Mouse (Mus musculus) brain, embryonic 14.5 days (tissue): Measurements from ENCODE around the gene Dnmt3b.

ENCODE experiments used
- CTCF ChIP-seq: fragments of 200-500 bp; IDR thresholded peaks from 2 replicates; pipeline ENCODE4 v1.5.1; 2012; ENCODE audit warnings: inconsistent platforms, mild to moderate bottlenecking, moderate library complexity, borderline replicate concordance; ENCODE audit not compliant: insufficient read depth, insufficient read length; ENCODE audit errors: extremely low read depth
- POLR2A ChIP-seq: fragments of 200-500 bp; IDR thresholded peaks from 2 replicates; pipeline ENCODE4 v1.6.1; 2012; ENCODE audit warnings: mild to moderate bottlenecking, inconsistent platforms, borderline replicate concordance; ENCODE audit not compliant: poor library complexity, insufficient read depth, insufficient read length, severe bottlenecking; ENCODE audit errors: extremely low read depth

GRCm38 (mm10) chr2:153703389-153703788 lies 54.1 kb downstream of the Dnmt3b start:
- TF ChIP-seq POLR2A = no peak
- no peak for TF ChIP-seq CTCF
